Mouse (Mus musculus) hindbrain, embryonic 16.5 days (tissue): ENCODE data around the gene Samd8. TPM values are rescaled to one million over a fixed set of nuclear protein-coding genes. Genes with fewer than 3 reads are reported as not detected.

Experiments used
- ATAC-seq: fragments of 200-750 bp; cut with Nextera tagmentation; 2 replicates; pipeline ENCODE4 v1.8.0; 2017; ENCODE audit warnings: moderate TSS enrichment, moderate library complexity
- H3K27ac ChIP-seq: fragments of 300-500 bp; sonication (generic); 2 replicates; pipeline ENCODE4 v1.5.1; 2014; ENCODE audit warnings: low read depth, mild to moderate bottlenecking, control low read depth, low read length, moderate library complexity
- H3K27me3 ChIP-seq: fragments of 300-500 bp; sonication (generic); replicated peaks from 2 replicates; pipeline ENCODE4 v1.6.1; 2014; ENCODE audit warnings: low read length; ENCODE audit not compliant: control insufficient read depth, insufficient read depth
- H3K36me3 ChIP-seq: fragments of 300-500 bp; sonication (generic); 2 replicates; pipeline ENCODE4 v1.6.1; 2014; ENCODE audit warnings: mild to moderate bottlenecking, low read length, moderate library complexity, mixed read lengths; ENCODE audit not compliant: control insufficient read depth, insufficient read depth
- H3K4me1 ChIP-seq: fragments of 300-500 bp; sonication (generic); 2 replicates; pipeline ENCODE4 v1.6.1; 2014; ENCODE audit warnings: low read depth, low read length; ENCODE audit not compliant: control insufficient read depth, insufficient read depth
- H3K4me2 ChIP-seq: fragments of 300-500 bp; sonication (generic); 2 replicates; pipeline ENCODE4 v1.6.1; 2014; ENCODE audit warnings: mild to moderate bottlenecking, low read length, control low read depth, moderate library complexity
- H3K4me3 ChIP-seq: fragments of 300-500 bp; sonication (generic); 2 replicates; pipeline ENCODE4 v1.5.1; 2014; ENCODE audit warnings: mild to moderate bottlenecking, low read length, control low read depth, moderate library complexity
- H3K9ac ChIP-seq: fragments of 300-500 bp; sonication (generic); 2 replicates; pipeline ENCODE4 v1.6.1; 2014; ENCODE audit warnings: low read depth, mild to moderate bottlenecking, control low read depth, low read length, moderate library complexity
- H3K9me3 ChIP-seq: fragments of 300-500 bp; sonication (generic); 2 replicates; pipeline ENCODE4 v1.6.1; 2014; ENCODE audit warnings: mild to moderate bottlenecking, low read length, moderate library complexity; ENCODE audit not compliant: control insufficient read depth
- WGBS: fragments of 180-500 bp; shearing (Covaris S2); extraction: QIAGEN DNeasy Blood & Tissue Kit; methylation state at CpG from one replicate; pipeline ENCODE4 v1.1.7; 2014; 5-methylcytosine and 5-hydroxymethylcytosine counted together
- polyA plus RNA-seq: library from polyadenylated mRNA; unstranded; fragments of >200 nt; fragmentation: Nextera tagmentation; extraction: Ambion mirVana; gene quantifications from 2 replicates; pipeline ENCODE4 v1.2.1, GENCODE M21; 2015

Gene Samd8
- 20.4 TPM in 2 replicates for polyA plus RNA-seq

- Histone ChIP-seq H3K27me3 (no peaks in the 10 kb centered on the region), H3K4me2 (peak within 1 kb of the TSS; percentile 73), H3K27ac (peak within 1 kb of the TSS; percentile 92), H3K9me3 (no peaks in the 10 kb centered on the region), H3K4me3 (peak within 1 kb of the TSS; percentile 100), H3K4me1 (peaks cover 16% of the 10 kb centered on the region), H3K9ac (peak within 1 kb of the TSS; percentile 93), H3K36me3 (no peaks in the 10 kb centered on the region)
- ATAC-seq: peak; percentile 89
- WGBS: 6% methylated on average over 52 of the region's 52 CpGs
These were observed at the start of gene Samd8 for GRCm38 (mm10) chr14:21750008-21750880. Gene Samd8 (plus strand): TSS chr14:21750531.

GRCm38 (mm10) chr14:21702691-21703090, 47.6 kb upstream of the Samd8 start:
- Histone ChIP-seq H3K4me3 (no peak overlapping the region), H3K4me2 (no peak overlapping the region), H3K4me1 (peaks cover 7% of the 10 kb centered on the region; the same call in 1 of the 2 replicates), H3K27ac (no peak overlapping the region), H3K9me3 (no peaks in the 10 kb centered on the region), H3K27me3 (no peaks in the 10 kb centered on the region), H3K36me3 (no peaks in the 10 kb centered on the region), H3K9ac (no peak overlapping the region)
- 86% methylated on average over 8 of the region's 8 CpGs for WGBS
- no peak for ATAC-seq

DNA sequence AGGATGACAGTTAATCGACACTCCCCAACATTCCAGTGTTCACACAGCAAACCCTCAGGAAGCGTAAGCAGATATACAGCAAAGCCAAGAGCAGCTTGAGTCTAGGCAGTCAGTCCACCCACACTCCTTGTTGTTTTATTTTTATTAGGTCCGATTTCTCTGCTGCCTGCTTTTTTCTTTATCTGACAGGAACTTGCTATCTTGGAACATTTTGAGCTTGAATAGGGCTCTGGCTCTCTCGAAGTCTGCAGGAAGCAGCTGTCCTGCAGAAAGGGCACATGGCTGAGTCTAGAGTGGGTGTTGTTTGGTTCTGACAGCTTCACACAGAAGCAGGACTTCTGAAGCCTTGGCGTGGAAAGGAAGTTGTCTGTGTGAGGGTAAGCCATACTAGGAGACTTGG, 47.1 kb upstream of the Samd8 start:
- no peak overlapping the region for H3K4me3 ChIP-seq
- ATAC-seq: no peak
- no peaks in the 10 kb centered on the region for H3K36me3 ChIP-seq
- no peak overlapping the region for H3K9ac ChIP-seq
- peaks cover 7% of the 10 kb centered on the region; the same call in 1 of the 2 replicates for H3K4me1 ChIP-seq
- no peaks in the 10 kb centered on the region for H3K27me3 ChIP-seq
- H3K27ac ChIP-seq: no peak overlapping the region
- no peaks in the 10 kb centered on the region for H3K9me3 ChIP-seq
- H3K4me2 ChIP-seq: no peak overlapping the region
- WGBS: 66% methylated on average over 5 of the region's 5 CpGs

DNA sequence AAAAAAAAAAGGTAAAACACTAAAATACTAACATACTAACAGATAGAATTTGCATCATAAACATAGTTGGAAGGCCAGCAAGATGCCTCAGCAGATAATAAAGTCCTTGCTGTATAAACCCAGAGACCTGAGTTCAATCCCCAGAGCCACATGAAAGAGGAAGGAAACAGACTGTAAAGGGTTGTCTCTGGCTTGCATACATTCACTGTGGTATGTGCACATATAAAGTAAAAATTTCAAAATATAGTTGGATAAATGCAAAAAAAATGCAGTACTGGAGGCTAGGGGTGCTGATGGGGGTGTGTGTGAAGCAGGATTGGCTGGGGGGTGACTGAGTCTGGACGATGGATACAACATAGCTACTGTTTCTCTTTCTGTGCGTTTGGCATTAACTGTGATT, 44.9 kb upstream of the Samd8 start:
- Histone ChIP-seq H3K4me3 (no peak overlapping the region), H3K4me1 (peaks cover 7% of the 10 kb centered on the region; the same call in 1 of the 2 replicates), H3K27me3 (no peaks in the 10 kb centered on the region), H3K36me3 (no peaks in the 10 kb centered on the region), H3K4me2 (no peak overlapping the region), H3K9me3 (no peaks in the 10 kb centered on the region), H3K9ac (no peak overlapping the region), H3K27ac (no peak overlapping the region)
- no peak for ATAC-seq
- WGBS: 89% methylated on average over 2 of the region's 2 CpGs

GRCm38 (mm10) chr14:21706759-21707571, 43.4 kb upstream of the Samd8 start:
- peak; percentile 88 for ATAC-seq

GRCm38 (mm10) chr14:21709545-21709944, 40.8 kb upstream of the Samd8 start:
- no peak overlapping the region for H3K4me3 ChIP-seq
- 62% methylated on average over 2 of the region's 2 CpGs for WGBS
- H3K27me3 ChIP-seq: no peaks in the 10 kb centered on the region
- no peak for ATAC-seq
- H3K9me3 ChIP-seq: no peaks in the 10 kb centered on the region
- peaks cover 7% of the 10 kb centered on the region; the same call in 1 of the 2 replicates for H3K4me1 ChIP-seq
- H3K36me3 ChIP-seq: no peaks in the 10 kb centered on the region
- H3K27ac ChIP-seq: no peak overlapping the region
- no peak overlapping the region for H3K9ac ChIP-seq
- no peak overlapping the region for H3K4me2 ChIP-seq

More at GRCm38 (mm10) chr14:21706759-21707571, 43.4 kb upstream of the Samd8 start:
- Histone ChIP-seq H3K4me1 (peaks cover 7% of the 10 kb centered on the region; the same call in 1 of the 2 replicates), H3K9ac (no peak overlapping the region; the same call in 1 of the 2 replicates), H3K27me3 (no peaks in the 10 kb centered on the region), H3K9me3 (no peaks in the 10 kb centered on the region), H3K27ac (peak overlapping the region; percentile 78), H3K4me3 (no peak overlapping the region), H3K36me3 (no peaks in the 10 kb centered on the region), H3K4me2 (no peak overlapping the region)
- 43% methylated on average over 12 of the region's 12 CpGs for WGBS

GRCm38 (mm10) chr14:21711231-21711630, 39.1 kb upstream of the Samd8 start:
- no peaks in the 10 kb centered on the region for H3K36me3 ChIP-seq

GRCm38 (mm10) chr14:21714486-21714885, 35.8 kb upstream of the Samd8 start, which contains the start of gene Dupd1:
Gene Dupd1 (minus strand): TSS chr14:21714576.
- no peak within 1 kb of the TSS for H3K4me2 ChIP-seq
- H3K9ac ChIP-seq: no peak within 1 kb of the TSS
- H3K4me3 ChIP-seq: no peak within 1 kb of the TSS
- 63% methylated on average over 5 of the region's 5 CpGs for WGBS
- no peaks in the 10 kb centered on the region for H3K9me3 ChIP-seq
- no peak within 1 kb of the TSS for H3K27ac ChIP-seq
- no peaks in the 10 kb centered on the region for H3K4me1 ChIP-seq
- H3K36me3 ChIP-seq: no peaks in the 10 kb centered on the region
- H3K27me3 ChIP-seq: no peaks in the 10 kb centered on the region
- ATAC-seq: no peak

More at GRCm38 (mm10) chr14:21711231-21711630, 39.1 kb upstream of the Samd8 start:
- Histone ChIP-seq H3K27ac (no peak overlapping the region), H3K4me1 (peaks cover 7% of the 10 kb centered on the region; the same call in 1 of the 2 replicates), H3K9me3 (no peaks in the 10 kb centered on the region), H3K9ac (no peak overlapping the region), H3K4me3 (no peak overlapping the region), H3K4me2 (no peak overlapping the region), H3K27me3 (no peaks in the 10 kb centered on the region)
- 79% methylated on average over 2 of the region's 2 CpGs for WGBS
- no peak for ATAC-seq
